Mouse (Mus musculus): ENCODE measurements at regions not wholly inside any gene's neighbourhood (a gene's known extent, or its start where the extent isn't known, plus 50 kb on each side); places are given as distances from the start of the nearest gene placed in this dataset.
A peak's percentile ranks its signal among the peaks of the same experiment; 100 is the strongest.
"Not testable (repeated sequence)": the region's sequence is repeated elsewhere in the genome, so short reads cannot be mapped to it uniquely, and the experiment has no call there.

- DNase-seq (ENCODE audit: low spot score) = no peak
These were observed 58.8 kb downstream of the Emx2 start for GRCm38 (mm10) chr19:59516957-59517356.

GRCm38 (mm10) chr19:59519156-59519555, 61.0 kb downstream of the Emx2 start:
- no peak for DNase-seq (ENCODE audit: low spot score)

- no peak for DNase-seq (ENCODE audit: low spot score)
These were observed 64.0 kb downstream of the Emx2 start for GRCm38 (mm10) chr19:59522176-59522575.

- DNase-seq (ENCODE audit: low spot score) = no peak
These were observed 65.2 kb downstream of the Emx2 start for GRCm38 (mm10) chr19:59523356-59523755.

GRCm38 (mm10) chr19:59564101-59564500, 105.9 kb downstream of the Emx2 start:
- no peak for DNase-seq (ENCODE audit: low spot score)

GRCm38 (mm10) chr19:59568907-59569306, 110.7 kb downstream of the Emx2 start:
- no peak for DNase-seq (ENCODE audit: low spot score)

- not testable (repeated sequence) for DNase-seq (ENCODE audit: low spot score)
These were observed 111.4 kb downstream of the Emx2 start for GRCm38 (mm10) chr19:59569590-59569989.

- no peak for DNase-seq (ENCODE audit: low spot score)
These were observed 116.2 kb downstream of the Emx2 start for GRCm38 (mm10) chr19:59574346-59574745.

GRCm38 (mm10) chr19:59577886-59578285, 119.7 kb downstream of the Emx2 start:
- DNase-seq (ENCODE audit: low spot score) = no peak

GRCm38 (mm10) chr19:59579676-59580075, 121.5 kb downstream of the Emx2 start:
- no peak for DNase-seq (ENCODE audit: low spot score)

- DNase-seq (ENCODE audit: low spot score) = no peak
These were observed 127.7 kb downstream of the Emx2 start for GRCm38 (mm10) chr19:59585835-59586234.

- DNase-seq (ENCODE audit: low spot score) = no peak
These were observed 129.1 kb downstream of the Emx2 start for GRCm38 (mm10) chr19:59587303-59587702.

- peak; percentile 50 for DNase-seq (ENCODE audit: low spot score)
These were observed 129.9 kb downstream of the Emx2 start for GRCm38 (mm10) chr19:59588068-59588522.

- no peak for DNase-seq (ENCODE audit: low spot score)
These were observed 131.8 kb downstream of the Emx2 start for GRCm38 (mm10) chr19:59590021-59590420.

GRCm38 (mm10) chr19:59592060-59592459, 133.9 kb downstream of the Emx2 start:
- DNase-seq (ENCODE audit: low spot score) = no peak

- no peak for DNase-seq (ENCODE audit: low spot score)
These were observed 166.2 kb downstream of the Emx2 start for GRCm38 (mm10) chr19:59624288-59624795.

- no peak for DNase-seq (ENCODE audit: low spot score)
These were observed 169.5 kb downstream of the Emx2 start for GRCm38 (mm10) chr19:59627681-59628080.

- DNase-seq (ENCODE audit: low spot score) = no peak
These were observed 170.4 kb downstream of the Emx2 start for GRCm38 (mm10) chr19:59628296-59629160.

- no peak for DNase-seq (ENCODE audit: low spot score)
These were observed 170.9 kb downstream of the Emx2 start for GRCm38 (mm10) chr19:59629161-59629445.

- no peak for DNase-seq (ENCODE audit: low spot score)
These were observed 171.9 kb downstream of the Emx2 start for GRCm38 (mm10) chr19:59630095-59630494.

GRCm38 (mm10) chr19:59630706-59631105, 172.5 kb downstream of the Emx2 start:
- DNase-seq (ENCODE audit: low spot score) = no peak

- no peak for DNase-seq (ENCODE audit: low spot score)
These were observed 173.4 kb downstream of the Emx2 start for GRCm38 (mm10) chr19:59631541-59631940.

GRCm38 (mm10) chr19:59636271-59636670, 178.1 kb downstream of the Emx2 start:
- no peak for DNase-seq (ENCODE audit: low spot score)

- no peak for DNase-seq (ENCODE audit: low spot score)
These were observed 184.4 kb downstream of the Emx2 start for GRCm38 (mm10) chr19:59642606-59643005.

All from ovary, postnatal 36 days (tissue).